Mouse (Mus musculus) cerebral cortex, adult 2 months (tissue): ENCODE data around the gene Nrxn1.

Source experiments
- WGBS: fragments of 180-500 bp; shearing (Covaris S2); methylation state at CpG from one replicate; pipeline ENCODE4 v1.1.7; 2018; 5-methylcytosine and 5-hydroxymethylcytosine counted together

Nrxn1 gene

GRCm38 (mm10) chr17:91093042-91093080, at the start of gene Nrxn1:
Nrxn1 (minus strand) TSS chr17:91093071.
- 0% methylated on average over 1 of the region's 1 CpGs for WGBS

GRCm38 (mm10) chr17:91136859-91137258, 44.0 kb upstream of the Nrxn1 start:
- WGBS, result 54% methylated on average over 3 of the region's 3 CpGs

- 93% methylated on average over 3 of the region's 3 CpGs for WGBS
Measured at GRCm38 (mm10) chr17:91112880-91113628, 20.2 kb upstream of the Nrxn1 start.

- whole genome bisulfite sequencing, result 94% methylated on average over 1 of the region's 1 CpGs
Measured at GRCm38 (mm10) chr17:91112085-91112484, 19.2 kb upstream of the Nrxn1 start.

- WGBS, result 16% methylated on average over 12 of the region's 12 CpGs
Measured at GRCm38 (mm10) chr17:91093081-91093875, 407 bp upstream of the Nrxn1 start.

GRCm38 (mm10) chr17:91092421-91093041, 340 bp downstream of the Nrxn1 start:
- 2% methylated on average over 21 of the region's 21 CpGs for WGBS

- 26% methylated on average over 1 of the region's 1 CpGs for WGBS
Measured at GRCm38 (mm10) chr17:91090631-91091030, 2.2 kb downstream of the Nrxn1 start.

GRCm38 (mm10) chr17:91088991-91089390, 3.9 kb downstream of the Nrxn1 start:
- WGBS, result 61% methylated on average over 11 of the region's 11 CpGs

- WGBS, result 78% methylated on average over 82 of the region's 82 CpGs
Measured at GRCm38 (mm10) chr17:91088037-91088715, 4.7 kb downstream of the Nrxn1 start.

- WGBS, result 29% methylated on average over 1 of the region's 1 CpGs
Measured at GRCm38 (mm10) chr17:91086412-91086811, 6.5 kb downstream of the Nrxn1 start.

GRCm38 (mm10) chr17:91085416-91085815, 7.5 kb downstream of the Nrxn1 start:
- WGBS, result 42% methylated on average over 2 of the region's 2 CpGs

GRCm38 (mm10) chr17:91074780-91075179, 18.1 kb downstream of the Nrxn1 start:
- 62% methylated on average over 5 of the region's 5 CpGs for WGBS

GRCm38 (mm10) chr17:91033466-91033865, 59.4 kb downstream of the Nrxn1 start:
- WGBS, result 47% methylated on average over 7 of the region's 7 CpGs

GRCm38 (mm10) chr17:91025061-91025623, 67.7 kb downstream of the Nrxn1 start:
- WGBS, result 26% methylated on average over 2 of the region's 2 CpGs

- WGBS, result 76% methylated on average over 5 of the region's 5 CpGs
Measured at GRCm38 (mm10) chr17:91007385-91008089, 85.3 kb downstream of the Nrxn1 start.

- 28% methylated on average over 4 of the region's 4 CpGs for WGBS
Measured at GRCm38 (mm10) chr17:90999667-91000154, 93.2 kb downstream of the Nrxn1 start.

GRCm38 (mm10) chr17:90997714-90998113, 95.2 kb downstream of the Nrxn1 start:
- 33% methylated on average over 1 of the region's 1 CpGs for WGBS

- 38% methylated on average over 1 of the region's 1 CpGs for WGBS
Measured at GRCm38 (mm10) chr17:90995436-90995835, 97.4 kb downstream of the Nrxn1 start.

GRCm38 (mm10) chr17:90994247-90994646, 98.6 kb downstream of the Nrxn1 start:
- 85% methylated on average over 1 of the region's 1 CpGs for WGBS

- WGBS, result 43% methylated on average over 2 of the region's 2 CpGs
Measured at GRCm38 (mm10) chr17:90990747-90991146, 102.1 kb downstream of the Nrxn1 start.

GRCm38 (mm10) chr17:90962904-90963531, 129.9 kb downstream of the Nrxn1 start:
- 55% methylated on average over 4 of the region's 4 CpGs for WGBS
